Mouse (Mus musculus): ENCODE measurements around the gene Fanci.

GRCm38 (mm10) chr7:79495988-79496815 is 104.5 kb downstream of the Fanci start:
- peak; percentile 97 for TF ChIP-seq CTCF (IDR thresholded peaks at IDR 0.05; ENCODE audit: low read depth)
- TF ChIP-seq EP300 (IDR thresholded peaks at IDR 0.05; ENCODE audit: low read depth): no peak

All from heart, postnatal 0 days (tissue).